Mouse (Mus musculus): Measurements from ENCODE around the gene Eva1c.
"Not testable (repeated sequence)": the region's sequence is repeated elsewhere in the genome, so short reads cannot be mapped to it uniquely, and the experiment has no call there.

Eva1c gene

DNA sequence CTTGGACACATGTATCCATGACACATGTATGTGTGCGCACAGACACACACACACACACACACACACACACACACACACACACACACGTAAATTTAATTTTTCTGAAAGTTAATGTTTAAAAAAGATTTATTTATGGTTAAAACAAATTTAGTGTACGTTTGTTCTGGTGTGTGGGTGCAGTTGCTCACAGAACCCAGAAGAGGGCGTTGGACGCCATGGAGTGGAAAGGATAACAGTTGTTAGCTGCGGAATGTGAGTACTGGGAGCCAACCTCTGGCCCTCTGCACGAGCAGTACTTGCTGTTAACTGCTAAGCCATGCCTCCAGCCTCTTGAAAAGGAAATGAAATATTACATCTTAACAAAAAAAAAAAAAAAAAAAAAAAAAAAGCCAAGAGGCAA is at the start of gene Eva1c:
Gene Eva1c (plus strand): TSS at position 263 of the 400 bp plus-strand sequence.
- no peak for DNase-seq (ENCODE audit: low read depth)

GRCm38 (mm10) chr16:90779783-90780182 is 46.7 kb upstream of the Eva1c start:
- DNase-seq (ENCODE audit: low read depth), result no peak

DNA sequence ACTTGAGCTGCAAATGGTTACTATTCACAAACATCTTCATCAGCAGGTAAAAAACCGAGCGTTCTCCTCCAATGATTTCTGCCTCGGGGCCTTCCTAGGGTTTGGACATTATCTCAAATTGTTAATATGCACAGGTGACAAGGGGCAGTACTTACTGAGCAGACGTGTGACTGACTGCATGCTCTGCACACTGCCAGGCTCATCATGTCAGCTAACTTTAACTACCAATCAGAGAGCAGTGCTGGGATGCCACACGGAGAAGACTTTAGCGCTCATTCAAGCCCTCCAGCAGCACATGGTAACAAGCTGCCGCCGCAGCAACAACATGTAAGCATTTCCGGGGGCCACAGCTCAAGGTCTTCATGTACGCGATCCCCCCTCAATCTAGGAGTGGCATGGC is 43.2 kb upstream of the Eva1c start:
- DNase-seq (ENCODE audit: low read depth), result no peak

GRCm38 (mm10) chr16:90785257-90785656 is 41.3 kb upstream of the Eva1c start:
- no peak for DNase-seq (ENCODE audit: low read depth)

- no peak for DNase-seq (ENCODE audit: low read depth)
Measured at GRCm38 (mm10) chr16:90788580-90788979, 37.9 kb upstream of the Eva1c start.

GRCm38 (mm10) chr16:90790946-90791345 is 35.6 kb upstream of the Eva1c start:
- DNase-seq (ENCODE audit: low read depth), result no peak

GRCm38 (mm10) chr16:90792066-90792465 is 34.5 kb upstream of the Eva1c start:
- DNase-seq (ENCODE audit: low read depth), result no peak

DNA sequence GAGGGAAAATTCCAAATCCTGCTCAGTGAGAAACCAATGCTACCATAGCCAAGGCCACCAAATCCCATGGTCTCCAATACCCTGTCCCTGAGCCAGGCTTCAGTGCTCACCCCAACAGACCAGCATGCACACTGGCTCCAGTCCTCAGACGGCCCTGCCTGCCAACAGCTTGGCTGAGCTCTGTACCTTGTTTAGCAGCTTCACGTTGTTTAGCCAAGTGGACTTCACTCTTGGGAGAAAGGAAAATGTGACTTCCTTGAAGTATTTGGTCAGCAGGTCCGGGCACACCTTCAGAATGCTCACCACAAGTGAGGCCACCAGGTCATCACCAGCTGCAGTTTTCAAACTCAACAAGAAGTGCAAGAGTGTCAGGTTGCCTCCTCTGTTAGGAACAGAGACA is 34.0 kb upstream of the Eva1c start:
- DNase-seq (ENCODE audit: low read depth), result no peak

- no peak for DNase-seq (ENCODE audit: low read depth)
Measured at GRCm38 (mm10) chr16:90794708-90795107, 31.8 kb upstream of the Eva1c start.

GRCm38 (mm10) chr16:90798446-90798845 is 28.1 kb upstream of the Eva1c start:
- no peak for DNase-seq (ENCODE audit: low read depth)

DNA sequence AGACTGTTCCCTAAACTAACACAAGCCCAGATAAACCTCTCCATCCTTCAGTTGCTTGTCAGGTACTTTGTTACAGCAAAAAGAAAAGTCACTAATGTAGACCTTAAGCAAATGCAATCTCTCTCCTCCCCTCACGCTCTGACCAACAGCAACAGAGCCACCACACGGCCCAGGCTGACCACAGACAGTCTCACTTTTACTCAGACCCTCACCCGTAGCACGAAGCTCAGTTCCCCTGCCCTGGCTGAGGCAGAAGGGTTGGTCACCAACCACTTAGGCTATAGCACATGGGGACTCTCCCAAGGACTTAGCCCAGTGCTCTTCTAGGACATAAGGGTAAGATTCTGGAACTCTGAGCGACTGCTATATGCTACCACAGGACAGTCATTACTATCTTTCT is 27.7 kb upstream of the Eva1c start:
- DNase-seq (ENCODE audit: low read depth), result no peak

- no peak for DNase-seq (ENCODE audit: low read depth)
Measured at GRCm38 (mm10) chr16:90799840-90800239, 26.7 kb upstream of the Eva1c start.

DNA sequence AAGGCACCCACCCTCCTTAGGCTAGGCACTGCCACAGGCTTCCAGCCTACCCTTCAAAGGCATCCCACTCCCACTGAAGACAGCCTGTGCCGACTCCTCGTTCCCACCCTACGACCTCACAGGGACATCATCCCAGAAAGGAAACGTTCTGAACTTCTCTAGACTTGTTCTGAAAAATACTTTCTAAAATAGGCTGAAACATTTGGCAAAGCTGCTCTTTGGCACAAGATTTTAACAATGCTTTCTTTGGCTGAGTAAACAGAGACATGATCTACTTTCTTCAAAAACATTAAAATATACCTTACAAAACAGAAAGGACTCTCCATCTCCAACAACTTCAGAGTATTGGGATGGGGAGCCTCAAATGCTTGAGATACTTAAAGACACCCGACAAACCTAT is 25.3 kb upstream of the Eva1c start:
- no peak for DNase-seq (ENCODE audit: low read depth)

DNA sequence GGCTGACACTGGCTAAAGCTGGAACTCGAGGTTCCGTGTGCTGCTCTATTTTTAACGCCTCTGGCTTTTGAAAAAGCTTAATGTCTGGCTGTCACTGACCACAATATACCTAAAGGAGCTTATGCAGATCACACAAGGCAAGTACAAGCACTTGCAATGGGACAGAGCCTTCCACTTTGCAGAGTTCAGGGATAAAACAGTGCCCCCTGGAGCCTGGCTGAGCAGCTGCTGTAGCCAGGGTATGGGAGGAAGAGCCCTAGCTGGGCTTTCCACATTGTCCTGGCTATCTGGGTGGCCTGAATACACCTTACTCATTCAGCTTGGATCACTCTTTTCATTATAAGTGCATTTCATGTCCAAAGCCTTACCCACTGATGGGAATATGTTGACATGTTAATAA is 24.6 kb upstream of the Eva1c start:
- no peak for DNase-seq (ENCODE audit: low read depth)

GRCm38 (mm10) chr16:90804466-90804865 is 22.1 kb upstream of the Eva1c start:
- no peak for DNase-seq (ENCODE audit: low read depth)

- DNase-seq (ENCODE audit: low read depth), result peak; percentile 71
Measured at GRCm38 (mm10) chr16:90809975-90810715, 16.4 kb upstream of the Eva1c start, which contains the start of gene Urb1. Gene Urb1, minus strand, starts transcription at chr16:90810413.

GRCm38 (mm10) chr16:90810716-90811256 is 15.7 kb upstream of the Eva1c start:
- no peak for DNase-seq (ENCODE audit: low read depth)

- DNase-seq (ENCODE audit: low read depth), result no peak
Measured at GRCm38 (mm10) chr16:90812086-90812485, 14.4 kb upstream of the Eva1c start.

DNA sequence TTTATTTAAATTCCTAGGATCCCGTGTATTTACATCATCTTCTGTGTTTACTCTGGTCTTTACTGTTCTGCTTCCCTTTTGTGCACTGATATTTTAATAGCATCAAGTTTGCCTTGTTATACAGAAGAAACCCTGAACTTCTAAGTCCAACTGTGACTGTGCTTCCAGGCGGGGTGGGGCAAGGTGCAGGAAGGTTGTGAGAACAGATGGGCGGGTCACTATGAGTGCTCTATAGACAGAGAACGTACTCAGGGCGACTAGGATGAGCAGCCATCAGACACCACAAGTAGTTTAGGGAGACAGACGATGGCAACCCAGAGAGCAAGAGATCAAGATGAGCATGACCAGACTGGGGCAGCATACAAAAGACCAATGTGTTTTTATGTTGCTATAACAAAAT is 6.2 kb upstream of the Eva1c start:
- DNase-seq (ENCODE audit: low read depth), result no peak

GRCm38 (mm10) chr16:90821046-90821697 is 5.3 kb upstream of the Eva1c start:
- DNase-seq (ENCODE audit: low read depth), result no peak

GRCm38 (mm10) chr16:90822284-90822935 is 4.1 kb upstream of the Eva1c start:
- no peak for DNase-seq (ENCODE audit: low read depth)

- peak; percentile 65 for DNase-seq (ENCODE audit: low read depth)
Measured at GRCm38 (mm10) chr16:90822981-90823380, 3.5 kb upstream of the Eva1c start.

- not testable (repeated sequence) for DNase-seq (ENCODE audit: low read depth)
Measured at GRCm38 (mm10) chr16:90823986-90824385, 2.5 kb upstream of the Eva1c start.
